Mouse (Mus musculus): ENCODE results near the gene Vmn1r218. TPM values are rescaled to one million over a fixed set of nuclear protein-coding genes. Genes with fewer than 3 reads are reported as not detected.
"Not testable (repeated sequence)": the region's sequence is repeated elsewhere in the genome, so short reads cannot be mapped to it uniquely, and the experiment has no call there.

The Vmn1r218 gene
- not detected for total RNA-seq (2021)

- intact Hi-C loops (cut with DNase I), result no loop called here
- no peak for DNase-seq (ENCODE audit: low spot score in 2 of 2)
Measured at GRCm38 (mm10) chr13:23133099-23133498, at the start of gene Vmn1r218. Gene Vmn1r218 (plus strand): TSS chr13:23133155.

GRCm38 (mm10) chr13:23094386-23094785 lies 38.6 kb upstream of the Vmn1r218 start:
- no peak for DNase-seq (ENCODE audit: low spot score in 2 of 2)

GRCm38 (mm10) chr13:23118126-23118525 lies 14.8 kb upstream of the Vmn1r218 start, which contains the start of gene Vmn1r217:
Gene Vmn1r217 (minus strand): TSS chr13:23118226.
- intact Hi-C loops (cut with DNase I); DNase-seq (ENCODE audit: low spot score in 2 of 2): not testable (repeated sequence)

More at GRCm38 (mm10) chr13:23094386-23094785, 38.6 kb upstream of the Vmn1r218 start:
- intact Hi-C loops (cut with DNase I), result no loop called here

GRCm38 (mm10) chr13:23120611-23121010 lies 12.3 kb upstream of the Vmn1r218 start:
- DNase-seq (ENCODE audit: low spot score in 2 of 2), result no peak
- intact Hi-C loops (cut with DNase I), result no loop called here

- DNase-seq (ENCODE audit: low spot score in 2 of 2), result no peak
- intact Hi-C loops (cut with DNase I), result no loop called here
Measured at GRCm38 (mm10) chr13:23133501-23133900, 546 bp downstream of the Vmn1r218 start.

GRCm38 (mm10) chr13:23138880-23139279 lies 5.9 kb downstream of the Vmn1r218 start:
- DNase-seq (ENCODE audit: low spot score in 2 of 2), result no peak
- intact Hi-C loops (cut with DNase I), result no loop called here

- intact Hi-C loops (cut with DNase I), result no loop called here
- no peak for DNase-seq (ENCODE audit: low spot score in 2 of 2)
Measured at GRCm38 (mm10) chr13:23157848-23158247, 24.9 kb downstream of the Vmn1r218 start.

GRCm38 (mm10) chr13:23159012-23159411 lies 26.1 kb downstream of the Vmn1r218 start, which contains the start of gene Vmn1r219:
Gene Vmn1r219 (plus strand): TSS chr13:23159312.
- no peak for DNase-seq (ENCODE audit: low spot score in 2 of 2)
- intact Hi-C loops (cut with DNase I), result no loop called here

GRCm38 (mm10) chr13:23166471-23166870 lies 33.5 kb downstream of the Vmn1r218 start:
- DNase-seq (ENCODE audit: low spot score in 2 of 2); intact Hi-C loops (cut with DNase I): not testable (repeated sequence)

GRCm38 (mm10) chr13:23187875-23188274 lies 54.9 kb downstream of the Vmn1r218 start, which contains the start of gene Vmn1r220:
Gene Vmn1r220 (minus strand): TSS chr13:23187975.
- intact Hi-C loops (cut with DNase I), result no loop called here
- DNase-seq (ENCODE audit: low spot score in 2 of 2), result no peak

Other genes with a start within 250 kb of the Vmn1r218 start
- not detected for gene Vmn1r212, start 248.9 kb upstream of the Vmn1r218 start, total RNA-seq (2021)
- not detected for gene Vmn1r213, start 125.5 kb upstream of the Vmn1r218 start, total RNA-seq (2021)
- gene Vmn1r214, start 102.7 kb upstream of the Vmn1r218 start, total RNA-seq (2021), result not detected
- gene Vmn1r215, start 65.1 kb upstream of the Vmn1r218 start, total RNA-seq (2021), result not detected
- not detected for gene Vmn1r217, start 14.9 kb upstream of the Vmn1r218 start, total RNA-seq (2021)
- not detected for gene Vmn1r219, start 26.2 kb downstream of the Vmn1r218 start, total RNA-seq (2021)
- not detected for gene Vmn1r220, start 54.8 kb downstream of the Vmn1r218 start, total RNA-seq (2021)
- not detected for gene Vmn1r221, start 81.0 kb downstream of the Vmn1r218 start, total RNA-seq (2021)
- gene Vmn1r222, start 102.8 kb downstream of the Vmn1r218 start, total RNA-seq (2021), result not detected
- not detected for gene Vmn1r223, start 114.0 kb downstream of the Vmn1r218 start, total RNA-seq (2021)
- gene Zfp322a, start 236.1 kb downstream of the Vmn1r218 start, total RNA-seq (2021), result 10 to 100 TPM; 26.3 to 35.5 TPM